Mouse (Mus musculus): ENCODE data around the gene Pacsin2. TPM values are rescaled to one million over a fixed set of nuclear protein-coding genes. Genes with fewer than 3 reads are reported as not detected.
"Not testable (repeated sequence)": the region's sequence is repeated elsewhere in the genome, so short reads cannot be mapped to it uniquely, and the experiment has no call there.

The Pacsin2 gene
- polyA plus RNA-seq, 1 experiment from 2014 or later, result 61.0 TPM

DNA sequence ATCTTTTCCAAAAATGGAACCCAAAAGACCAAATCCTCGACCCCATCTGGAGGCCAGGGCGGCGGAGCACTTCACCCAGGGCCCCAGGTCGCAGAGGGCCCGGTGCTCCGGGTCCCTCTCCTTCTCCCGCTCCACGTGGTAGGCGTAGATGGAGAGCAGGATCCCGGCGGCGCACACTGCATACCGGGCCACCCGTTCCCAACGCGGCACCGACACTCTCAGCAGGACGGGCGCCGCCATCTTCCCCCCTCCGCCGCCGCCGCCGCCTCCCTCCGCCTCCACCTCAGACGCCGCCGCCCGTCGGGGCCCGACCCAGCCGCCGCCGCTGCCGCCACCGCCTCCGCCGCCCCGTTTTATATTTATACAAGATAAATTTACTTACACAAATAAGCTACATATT lies 58.5 kb downstream of the Pacsin2 start:
- DNase-seq (ENCODE audit: low spot score); H3K9me3 ChIP-seq (replicated peaks): not testable (repeated sequence)

DNA sequence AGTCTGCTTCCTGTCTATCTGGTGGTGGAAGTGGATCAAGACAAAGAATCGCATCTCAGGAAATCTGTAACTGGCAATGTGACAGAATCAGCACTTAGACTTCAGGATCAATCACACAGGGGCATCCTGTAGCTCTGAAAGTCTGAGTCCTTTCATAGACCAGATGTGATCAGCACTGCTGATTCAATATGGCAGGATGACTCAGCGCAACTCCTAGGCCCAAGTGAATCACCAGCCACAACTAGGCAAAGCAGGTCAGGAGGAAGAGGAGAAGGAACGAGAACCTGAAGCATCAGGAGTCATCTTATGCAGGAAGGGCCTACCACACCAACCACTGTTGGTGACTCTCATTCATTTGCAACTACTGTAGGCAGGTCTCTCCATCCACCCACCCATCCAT lies 60.4 kb downstream of the Pacsin2 start:
- H3K4me1 ChIP-seq, result peaks cover 7% of the 10 kb centered on the region
- no peaks in the 10 kb centered on the region for H3K27me3 ChIP-seq (ENCODE audit: low read depth, poor library complexity, severe bottlenecking)
- no peak overlapping the region for H3K27ac ChIP-seq
- no peaks in the 10 kb centered on the region for H3K9me3 ChIP-seq (replicated peaks)
- 95% methylated on average over 3 of the region's 3 CpGs for WGBS
- H3K4me3 ChIP-seq, result no peak overlapping the region
- peaks cover 11% of the 10 kb centered on the region; the same call in 1 of the 2 replicates for H3K36me3 ChIP-seq
- no peak for DNase-seq (ENCODE audit: low spot score)

More for the DNA sequence above, 58.5 kb downstream of the Pacsin2 start:
- not testable (repeated sequence) for H3K27me3 ChIP-seq (ENCODE audit: low read depth, poor library complexity, severe bottlenecking); H3K4me1 ChIP-seq; H3K4me3 ChIP-seq; H3K27ac ChIP-seq
- WGBS, result 87% methylated on average over 26 of the region's 40 CpGs
- H3K36me3 ChIP-seq, result peaks cover 11% of the 10 kb centered on the region; the same call in 1 of the 2 replicates

DNA sequence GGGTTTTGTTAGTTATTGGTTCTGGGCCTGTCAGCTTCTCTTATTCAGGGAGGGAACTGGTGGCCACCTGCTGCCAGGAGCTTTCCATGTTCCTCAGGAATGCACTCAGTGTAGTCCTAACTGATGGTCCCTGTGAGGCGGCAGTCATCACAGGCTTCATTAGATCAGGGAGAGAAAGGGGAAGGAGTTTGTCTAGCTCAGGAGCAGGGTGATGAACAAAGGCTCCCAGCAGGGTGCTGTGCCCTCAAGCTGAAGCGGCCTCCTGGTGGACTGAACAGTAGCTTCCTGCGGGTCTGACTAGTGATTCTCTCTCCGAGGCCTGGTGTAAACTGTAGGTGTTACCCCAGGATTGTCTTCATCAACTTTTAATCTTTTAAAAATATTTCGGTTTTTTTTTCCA lies 61.4 kb downstream of the Pacsin2 start:
- Histone ChIP-seq H3K27me3 (ENCODE audit: low read depth, poor library complexity, severe bottlenecking) (no peaks in the 10 kb centered on the region), H3K36me3 (peaks cover 11% of the 10 kb centered on the region; the same call in 1 of the 2 replicates), H3K9me3 (replicated peaks) (no peaks in the 10 kb centered on the region), H3K27ac (no peak overlapping the region), H3K4me1 (peaks cover 16% of the 10 kb centered on the region), H3K4me3 (no peak overlapping the region)
- WGBS, result 82% methylated on average over 5 of the region's 5 CpGs
- no peak for DNase-seq (ENCODE audit: low spot score)

DNA sequence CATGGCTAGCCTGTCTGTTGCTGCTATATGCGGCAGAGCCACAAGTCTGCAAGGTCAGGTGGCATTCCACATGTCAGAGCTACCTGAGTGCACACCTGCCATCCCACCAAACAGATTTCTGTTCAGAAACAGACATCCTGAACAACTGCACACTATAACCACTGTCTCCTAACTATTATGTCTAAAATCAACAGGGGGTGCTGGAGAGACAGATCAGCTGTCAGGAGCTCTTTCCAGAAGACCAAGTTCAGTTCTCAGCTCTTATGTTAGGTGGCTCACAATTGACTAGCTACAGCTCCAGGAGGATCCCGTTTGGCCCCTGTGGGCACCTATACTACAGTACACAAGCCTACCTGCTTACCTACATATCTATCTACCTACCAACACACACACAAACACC lies 71.7 kb downstream of the Pacsin2 start:
- WGBS, result 88% methylated on average over 2 of the region's 2 CpGs
- Histone ChIP-seq H3K27ac (no peak overlapping the region), H3K27me3 (ENCODE audit: low read depth, poor library complexity, severe bottlenecking) (no peaks in the 10 kb centered on the region), H3K4me3 (no peak overlapping the region), H3K36me3 (peaks cover 27% of the 10 kb centered on the region), H3K9me3 (replicated peaks) (no peaks in the 10 kb centered on the region), H3K4me1 (peaks cover 24% of the 10 kb centered on the region)
- no peak for DNase-seq (ENCODE audit: low spot score)

DNA sequence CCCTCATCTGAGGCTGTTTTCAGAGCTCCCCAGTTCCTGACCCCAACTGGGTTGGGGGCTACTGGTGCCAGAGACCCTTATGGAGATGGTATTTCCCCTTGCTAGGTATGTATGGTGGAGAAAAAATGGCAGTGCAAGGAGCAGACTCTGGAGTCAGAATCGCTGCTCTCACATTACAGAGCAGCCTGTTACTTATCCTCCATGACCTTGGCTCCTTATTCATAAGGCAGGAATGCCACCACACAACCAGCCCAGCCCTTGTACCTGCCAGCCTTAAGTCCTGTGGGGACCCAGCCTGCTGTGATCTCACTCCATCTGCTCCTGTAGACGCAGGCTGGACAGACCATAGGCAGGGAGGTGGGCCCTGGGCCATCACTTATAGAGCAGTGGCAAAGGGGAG lies 76.5 kb downstream of the Pacsin2 start:
- Histone ChIP-seq H3K27me3 (ENCODE audit: low read depth, poor library complexity, severe bottlenecking) (no peaks in the 10 kb centered on the region), H3K9me3 (replicated peaks) (no peaks in the 10 kb centered on the region), H3K27ac (no peak overlapping the region), H3K4me3 (no peak overlapping the region), H3K4me1 (no peaks in the 10 kb centered on the region), H3K36me3 (peaks cover 73% of the 10 kb centered on the region)
- 95% methylated on average over 2 of the region's 2 CpGs for WGBS
- no peak for DNase-seq (ENCODE audit: low spot score)

DNA sequence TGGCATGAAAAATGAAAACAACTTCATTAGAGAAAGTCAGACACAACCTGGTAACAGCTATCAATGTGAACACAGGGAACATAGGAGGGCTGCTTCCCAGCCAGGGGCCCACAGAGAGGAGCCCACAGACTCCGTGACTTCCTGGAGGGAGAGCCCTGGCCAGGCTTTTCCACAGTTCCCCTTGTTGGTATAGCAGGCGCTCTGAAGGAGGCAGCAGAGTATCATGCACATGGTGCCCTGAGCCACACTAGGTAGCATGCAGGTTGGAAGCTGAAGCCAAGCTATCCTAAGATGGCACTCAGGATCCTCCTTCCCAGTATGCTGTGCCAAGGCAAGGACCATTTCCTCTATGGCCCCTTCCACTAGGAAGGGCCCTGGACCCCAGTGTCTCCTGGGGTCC lies 80.8 kb downstream of the Pacsin2 start:
- no peaks in the 10 kb centered on the region for H3K4me1 ChIP-seq
- H3K36me3 ChIP-seq, result peaks cover 82% of the 10 kb centered on the region
- no peak overlapping the region for H3K4me3 ChIP-seq
- H3K9me3 ChIP-seq (replicated peaks), result no peaks in the 10 kb centered on the region
- H3K27me3 ChIP-seq (ENCODE audit: low read depth, poor library complexity, severe bottlenecking), result no peaks in the 10 kb centered on the region
- H3K27ac ChIP-seq, result no peak overlapping the region
- no peak for DNase-seq (ENCODE audit: low spot score)
- 98% methylated on average over 2 of the region's 2 CpGs for WGBS

DNA sequence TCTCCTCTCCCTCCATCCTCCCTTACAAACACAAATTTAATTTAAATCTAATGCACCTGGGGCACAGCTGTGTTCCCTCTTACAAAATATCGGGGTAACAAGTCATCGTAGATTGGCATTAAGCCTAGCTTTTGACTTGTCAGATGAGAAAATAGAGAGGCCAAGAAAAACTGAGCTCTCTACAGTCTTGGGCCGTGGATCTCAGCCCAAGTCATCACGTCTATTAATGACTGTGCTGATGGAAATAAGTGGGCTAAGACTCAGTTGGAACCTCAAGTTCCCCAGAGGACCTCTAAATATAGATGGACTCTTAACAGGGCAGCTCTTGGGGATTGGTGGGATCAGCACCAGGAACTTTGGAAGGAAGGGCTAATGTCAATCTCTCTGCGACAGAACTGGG lies 81.3 kb downstream of the Pacsin2 start:
- WGBS, result 96% methylated on average over 5 of the region's 5 CpGs
- DNase-seq (ENCODE audit: low spot score), result no peak
- H3K4me1 ChIP-seq, result no peaks in the 10 kb centered on the region
- no peaks in the 10 kb centered on the region for H3K27me3 ChIP-seq (ENCODE audit: low read depth, poor library complexity, severe bottlenecking)
- no peak overlapping the region for H3K4me3 ChIP-seq
- peaks cover 82% of the 10 kb centered on the region for H3K36me3 ChIP-seq
- no peak overlapping the region for H3K27ac ChIP-seq
- no peaks in the 10 kb centered on the region for H3K9me3 ChIP-seq (replicated peaks)

DNA sequence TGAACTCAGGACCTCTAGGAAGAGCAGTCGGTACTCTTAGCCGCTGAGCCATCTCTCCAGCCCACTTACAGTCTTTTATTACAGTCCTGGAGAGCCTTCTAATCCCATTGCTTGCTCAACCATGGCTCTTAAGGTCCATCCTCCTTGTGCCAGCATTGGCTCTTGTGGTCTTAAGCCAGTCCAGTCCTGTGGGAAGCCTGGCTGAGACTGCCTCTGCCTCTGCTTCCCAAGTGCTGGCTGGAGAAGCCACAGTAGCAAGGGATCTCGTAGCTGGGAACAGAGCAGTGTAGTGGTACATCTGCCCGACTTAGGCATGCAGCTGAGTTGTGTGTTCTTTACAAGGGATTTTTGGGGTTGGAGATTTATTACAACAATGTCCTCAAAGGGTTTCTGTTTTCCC lies 81.9 kb downstream of the Pacsin2 start:
- 94% methylated on average over 4 of the region's 4 CpGs for WGBS
- DNase-seq (ENCODE audit: low spot score), result no peak
- H3K27me3 ChIP-seq (ENCODE audit: low read depth, poor library complexity, severe bottlenecking), result no peaks in the 10 kb centered on the region
- H3K9me3 ChIP-seq (replicated peaks), result no peaks in the 10 kb centered on the region
- peaks cover 82% of the 10 kb centered on the region for H3K36me3 ChIP-seq
- H3K4me3 ChIP-seq, result no peak overlapping the region
- H3K27ac ChIP-seq, result no peak overlapping the region
- no peaks in the 10 kb centered on the region for H3K4me1 ChIP-seq

DNA sequence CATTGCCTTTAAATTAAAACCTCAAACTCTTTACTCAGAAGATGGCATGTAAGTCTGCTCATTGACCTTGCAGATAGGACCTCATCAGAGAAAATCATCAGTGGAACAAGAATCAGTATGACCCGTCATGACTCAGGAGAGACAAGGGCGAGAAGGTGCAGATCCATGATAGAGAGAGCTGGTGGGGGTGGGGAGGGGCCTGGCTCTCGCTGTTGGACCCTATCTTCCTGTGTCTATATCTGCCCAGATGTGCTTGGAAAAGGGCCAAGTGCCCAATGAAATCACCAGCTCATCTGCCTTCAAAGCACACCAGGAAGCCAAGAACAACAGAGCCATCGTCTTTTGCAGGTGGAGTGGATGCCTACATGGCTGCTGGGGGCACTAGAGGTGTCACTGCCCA lies 87.3 kb downstream of the Pacsin2 start:
- DNase-seq (ENCODE audit: low spot score), result no peak
- H3K27ac ChIP-seq, result no peak overlapping the region
- H3K4me1 ChIP-seq, result no peaks in the 10 kb centered on the region
- no peaks in the 10 kb centered on the region for H3K27me3 ChIP-seq (ENCODE audit: low read depth, poor library complexity, severe bottlenecking)
- peaks cover 42% of the 10 kb centered on the region for H3K36me3 ChIP-seq
- no peaks in the 10 kb centered on the region for H3K9me3 ChIP-seq (replicated peaks)
- H3K4me3 ChIP-seq, result no peak overlapping the region
- WGBS, result 88% methylated on average over 4 of the region's 4 CpGs

DNA sequence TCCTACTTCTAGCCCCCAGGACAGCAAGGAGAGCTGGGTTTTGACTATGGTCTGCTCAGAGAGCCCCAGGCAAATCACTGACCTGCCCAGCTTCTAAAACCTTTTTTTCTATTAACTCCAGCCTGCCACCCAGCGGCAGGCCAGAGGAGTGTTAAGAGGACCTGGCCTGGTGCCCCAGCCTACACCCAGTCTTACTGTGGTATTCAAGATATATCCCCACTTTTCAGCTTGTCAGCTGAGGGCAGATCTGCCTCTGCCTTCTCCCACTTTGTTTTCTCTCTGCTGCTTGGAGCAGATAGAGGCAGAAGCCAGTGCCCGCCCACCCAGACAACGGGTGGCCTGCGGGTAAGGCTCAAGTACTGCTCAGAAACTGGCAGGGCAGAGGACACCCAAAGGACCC lies 89.3 kb downstream of the Pacsin2 start:
- H3K9me3 ChIP-seq (replicated peaks), result no peaks in the 10 kb centered on the region
- H3K4me3 ChIP-seq, result no peak overlapping the region
- peaks cover 30% of the 10 kb centered on the region for H3K36me3 ChIP-seq
- no peaks in the 10 kb centered on the region for H3K4me1 ChIP-seq
- DNase-seq (ENCODE audit: low spot score), result peak; percentile 53
- WGBS, result 68% methylated on average over 4 of the region's 4 CpGs
- H3K27ac ChIP-seq, result no peak overlapping the region; the same call in 1 of the 2 replicates
- no peaks in the 10 kb centered on the region for H3K27me3 ChIP-seq (ENCODE audit: low read depth, poor library complexity, severe bottlenecking)

DNA sequence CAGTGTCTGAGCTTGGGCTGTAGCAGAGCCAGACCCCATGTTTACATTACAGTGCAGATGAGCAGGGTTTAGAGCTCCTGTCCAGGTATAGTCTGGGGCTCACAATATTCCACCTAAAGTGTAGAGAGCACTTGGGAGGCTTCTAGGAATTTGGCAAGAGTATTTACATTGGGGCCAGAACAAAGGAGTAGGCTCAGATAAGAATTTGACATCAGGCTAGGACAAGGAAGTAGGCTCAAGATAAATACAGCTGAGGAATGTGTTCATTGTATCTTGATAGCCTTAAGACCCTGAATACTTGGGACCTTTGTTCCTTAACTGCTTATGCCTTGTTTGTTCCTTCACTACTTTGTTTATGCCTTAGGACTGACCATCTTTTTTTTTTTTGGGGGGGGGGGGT lies 90.3 kb downstream of the Pacsin2 start:
- Histone ChIP-seq H3K27me3 (ENCODE audit: low read depth, poor library complexity, severe bottlenecking) (no peaks in the 10 kb centered on the region), H3K4me3 (no peak overlapping the region), H3K9me3 (replicated peaks) (no peaks in the 10 kb centered on the region), H3K27ac (no peak overlapping the region), H3K36me3 (peaks cover 27% of the 10 kb centered on the region), H3K4me1 (no peaks in the 10 kb centered on the region)
- no peak for DNase-seq (ENCODE audit: low spot score)

DNA sequence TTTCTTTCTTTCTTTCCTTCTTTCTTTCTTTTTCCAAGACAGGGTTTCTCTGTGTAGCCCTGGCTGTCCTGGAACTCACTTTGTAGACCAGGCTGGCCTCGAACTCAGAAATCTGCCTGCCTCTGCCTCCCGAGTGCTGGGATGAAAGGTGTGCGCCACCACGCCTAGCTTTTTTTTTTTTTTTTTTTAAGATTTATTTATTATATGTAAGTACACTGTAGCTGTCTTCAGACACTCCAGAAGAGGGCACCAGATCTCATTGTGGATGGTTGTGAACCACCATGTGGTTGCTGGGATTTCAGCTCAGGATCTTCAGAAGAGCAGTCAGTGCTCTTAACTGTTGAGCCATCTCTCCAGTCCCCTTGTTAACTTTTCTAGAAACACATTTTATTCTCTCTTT lies 95.7 kb downstream of the Pacsin2 start:
- not testable (repeated sequence) for DNase-seq (ENCODE audit: low spot score); H3K27ac ChIP-seq; H3K9me3 ChIP-seq (replicated peaks); H3K4me3 ChIP-seq; H3K36me3 ChIP-seq; H3K4me1 ChIP-seq
- peaks cover 19% of the 10 kb centered on the region; the same call in 1 of the 2 replicates for H3K27me3 ChIP-seq (ENCODE audit: low read depth, poor library complexity, severe bottlenecking)
- WGBS, result 91% methylated on average over 4 of the region's 4 CpGs

DNA sequence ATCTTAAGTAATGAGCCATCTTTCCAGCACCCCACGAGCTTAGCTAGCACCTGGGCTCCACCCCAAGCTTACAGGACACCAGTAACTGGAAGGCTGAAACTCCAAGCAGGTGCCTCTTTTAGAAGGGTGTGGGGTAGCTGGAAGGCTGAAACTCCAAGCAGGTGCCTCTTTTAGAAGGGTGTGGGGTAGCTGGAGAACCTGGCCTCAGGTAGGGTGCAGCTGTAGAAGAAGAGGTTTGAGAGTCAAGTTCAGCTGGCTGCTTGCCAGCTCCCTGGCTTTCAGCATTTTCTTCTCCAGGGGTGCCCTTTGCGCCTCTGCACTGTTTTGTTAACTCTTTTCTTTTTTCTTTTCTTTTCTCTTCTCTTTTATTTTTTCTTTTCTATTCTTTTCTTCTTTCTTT lies 96.1 kb downstream of the Pacsin2 start:
- Histone ChIP-seq H3K4me1 (peaks cover 8% of the 10 kb centered on the region), H3K9me3 (replicated peaks) (no peaks in the 10 kb centered on the region), H3K4me3 (no peak overlapping the region), H3K27me3 (ENCODE audit: low read depth, poor library complexity, severe bottlenecking) (peaks cover 19% of the 10 kb centered on the region; the same call in 1 of the 2 replicates), H3K27ac (no peak overlapping the region), H3K36me3 (no peaks in the 10 kb centered on the region)
- 95% methylated on average over 2 of the region's 2 CpGs for WGBS
- DNase-seq (ENCODE audit: low spot score), result no peak

DNA sequence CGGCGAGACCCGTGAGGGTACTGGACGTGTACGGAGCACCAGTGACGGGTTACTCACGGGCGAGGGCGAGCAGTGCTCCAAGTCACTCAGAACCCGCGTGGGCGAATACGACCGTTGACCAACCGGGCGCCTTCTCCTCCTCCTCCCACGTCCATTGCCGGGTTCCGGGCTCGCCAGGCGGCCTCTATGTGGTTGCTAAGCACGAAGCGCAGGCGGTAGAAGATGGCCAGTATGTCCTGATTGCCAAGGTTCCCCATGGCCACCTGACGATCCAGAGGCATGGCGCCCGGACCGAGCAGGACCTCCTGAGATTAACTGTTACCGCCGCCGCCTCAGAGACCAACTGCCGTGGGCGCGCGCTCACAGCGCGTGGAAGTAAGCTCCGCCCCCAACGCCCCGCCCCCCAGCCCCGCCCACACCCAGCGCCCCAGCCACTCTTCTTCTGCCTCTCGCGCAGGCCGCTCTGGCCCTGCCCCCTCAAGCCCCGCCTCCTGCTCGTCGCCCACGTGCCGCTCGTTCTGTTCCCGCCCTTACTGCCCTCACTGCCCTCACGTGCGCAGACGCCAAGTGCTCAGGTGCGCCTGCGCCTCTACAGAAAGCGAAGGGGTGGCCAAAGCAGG lies 97.4 kb downstream of the Pacsin2 start:
- peak overlapping the region; percentile 46 for H3K4me3 ChIP-seq
- H3K9me3 ChIP-seq (replicated peaks), result no peaks in the 10 kb centered on the region
- peak; percentile 82 for DNase-seq (ENCODE audit: low spot score)
- H3K36me3 ChIP-seq, result no peaks in the 10 kb centered on the region
- H3K4me1 ChIP-seq, result peaks cover 8% of the 10 kb centered on the region
- H3K27me3 ChIP-seq (ENCODE audit: low read depth, poor library complexity, severe bottlenecking), result peaks cover 19% of the 10 kb centered on the region; the same call in 1 of the 2 replicates
- H3K27ac ChIP-seq, result no peak overlapping the region
- WGBS, result 24% methylated on average over 58 of the region's 58 CpGs

All from limb, embryonic 10.5 days (tissue).